Mouse (Mus musculus): ENCODE measurements around the gene Tctn1. TPM values are rescaled to one million over a fixed set of nuclear protein-coding genes. Genes with fewer than 3 reads are reported as not detected.

The Tctn1 gene
- polyA plus RNA-seq, 1 experiment from 2014 or later, result 5.9 TPM

GRCm38 (mm10) chr5:122258027-122258741 lies 6.1 kb downstream of the Tctn1 start:
- H3K36me3 ChIP-seq, result peaks cover 82% of the 10 kb centered on the region
- no peaks in the 10 kb centered on the region for H3K27me3 ChIP-seq (ENCODE audit: low read depth, poor library complexity, severe bottlenecking)
- H3K4me3 ChIP-seq, result no peak overlapping the region
- H3K4me1 ChIP-seq, result peaks cover 28% of the 10 kb centered on the region
- H3K9me3 ChIP-seq (replicated peaks), result no peaks in the 10 kb centered on the region
- no peak overlapping the region for H3K27ac ChIP-seq (replicated peaks)
- no peak for DNase-seq (ENCODE audit: low spot score)
- WGBS, result 84% methylated on average over 6 of the region's 6 CpGs

GRCm38 (mm10) chr5:122251895-122252606 lies 12.2 kb downstream of the Tctn1 start:
- H3K36me3 ChIP-seq, result peaks cover 99% of the 10 kb centered on the region
- H3K27me3 ChIP-seq (ENCODE audit: low read depth, poor library complexity, severe bottlenecking), result no peaks in the 10 kb centered on the region
- WGBS, result 94% methylated on average over 17 of the region's 17 CpGs
- no peaks in the 10 kb centered on the region for H3K4me1 ChIP-seq
- DNase-seq (ENCODE audit: low spot score), result no peak
- H3K4me3 ChIP-seq, result no peak overlapping the region
- H3K9me3 ChIP-seq (replicated peaks), result no peaks in the 10 kb centered on the region
- H3K27ac ChIP-seq (replicated peaks), result no peak overlapping the region

- Histone ChIP-seq H3K4me1 (peaks cover 9% of the 10 kb centered on the region; the same call in 1 of the 2 replicates), H3K36me3 (peaks cover 90% of the 10 kb centered on the region), H3K27ac (replicated peaks) (no peak overlapping the region), H3K4me3 (no peak overlapping the region), H3K9me3 (replicated peaks) (no peaks in the 10 kb centered on the region), H3K27me3 (ENCODE audit: low read depth, poor library complexity, severe bottlenecking) (no peaks in the 10 kb centered on the region)
- no peak for DNase-seq (ENCODE audit: low spot score)
- 93% methylated on average over 4 of the region's 4 CpGs for WGBS
Observed at GRCm38 (mm10) chr5:122249281-122249680, 15.0 kb downstream of the Tctn1 start.

GRCm38 (mm10) chr5:122247934-122248333 lies 16.3 kb downstream of the Tctn1 start:
- Histone ChIP-seq H3K27me3 (ENCODE audit: low read depth, poor library complexity, severe bottlenecking) (no peaks in the 10 kb centered on the region), H3K27ac (replicated peaks) (no peak overlapping the region), H3K4me1 (peaks cover 12% of the 10 kb centered on the region; the same call in 1 of the 2 replicates), H3K9me3 (replicated peaks) (no peaks in the 10 kb centered on the region), H3K36me3 (peaks cover 85% of the 10 kb centered on the region), H3K4me3 (no peak overlapping the region)
- no peak for DNase-seq (ENCODE audit: low spot score)
- 98% methylated on average over 7 of the region's 7 CpGs for WGBS

GRCm38 (mm10) chr5:122247529-122247928 lies 16.7 kb downstream of the Tctn1 start:
- no peaks in the 10 kb centered on the region for H3K9me3 ChIP-seq (replicated peaks)
- WGBS, result 90% methylated on average over 11 of the region's 11 CpGs
- no peaks in the 10 kb centered on the region for H3K27me3 ChIP-seq (ENCODE audit: low read depth, poor library complexity, severe bottlenecking)
- no peak overlapping the region for H3K27ac ChIP-seq (replicated peaks)
- no peak overlapping the region for H3K4me3 ChIP-seq
- H3K36me3 ChIP-seq, result peaks cover 85% of the 10 kb centered on the region
- H3K4me1 ChIP-seq, result peaks cover 12% of the 10 kb centered on the region; the same call in 1 of the 2 replicates
- DNase-seq (ENCODE audit: low spot score), result no peak

- Histone ChIP-seq H3K4me1 (peaks cover 12% of the 10 kb centered on the region; the same call in 1 of the 2 replicates), H3K9me3 (replicated peaks) (no peaks in the 10 kb centered on the region), H3K27ac (replicated peaks) (no peak overlapping the region), H3K36me3 (peaks cover 85% of the 10 kb centered on the region), H3K27me3 (ENCODE audit: low read depth, poor library complexity, severe bottlenecking) (no peaks in the 10 kb centered on the region), H3K4me3 (no peak overlapping the region)
- no peak for DNase-seq (ENCODE audit: low spot score)
- WGBS, result 84% methylated on average over 10 of the region's 10 CpGs
Observed at GRCm38 (mm10) chr5:122246547-122247167, 17.6 kb downstream of the Tctn1 start.

- H3K36me3 ChIP-seq, result peaks cover 85% of the 10 kb centered on the region
- WGBS, result 84% methylated on average over 3 of the region's 3 CpGs
- peaks cover 12% of the 10 kb centered on the region; the same call in 1 of the 2 replicates for H3K4me1 ChIP-seq
- H3K9me3 ChIP-seq (replicated peaks), result no peaks in the 10 kb centered on the region
- no peaks in the 10 kb centered on the region for H3K27me3 ChIP-seq (ENCODE audit: low read depth, poor library complexity, severe bottlenecking)
- no peak overlapping the region; the same call in 1 of the 2 replicates for H3K27ac ChIP-seq (replicated peaks)
- H3K4me3 ChIP-seq, result no peak overlapping the region
- DNase-seq (ENCODE audit: low spot score), result no peak
Observed at GRCm38 (mm10) chr5:122245186-122245585, 19.1 kb downstream of the Tctn1 start.

- no peak overlapping the region for H3K27ac ChIP-seq (replicated peaks)
- H3K27me3 ChIP-seq (ENCODE audit: low read depth, poor library complexity, severe bottlenecking), result no peaks in the 10 kb centered on the region
- no peak overlapping the region for H3K4me3 ChIP-seq
- WGBS, result 92% methylated on average over 17 of the region's 17 CpGs
- DNase-seq (ENCODE audit: low spot score), result no peak
- no peaks in the 10 kb centered on the region for H3K9me3 ChIP-seq (replicated peaks)
- H3K36me3 ChIP-seq, result peaks cover 86% of the 10 kb centered on the region
- H3K4me1 ChIP-seq, result peaks cover 12% of the 10 kb centered on the region; the same call in 1 of the 2 replicates
Observed at GRCm38 (mm10) chr5:122243781-122244523, 20.3 kb downstream of the Tctn1 start.

- no peak overlapping the region for H3K4me3 ChIP-seq
- no peak for DNase-seq (ENCODE audit: low spot score)
- peaks cover 83% of the 10 kb centered on the region for H3K36me3 ChIP-seq
- H3K27me3 ChIP-seq (ENCODE audit: low read depth, poor library complexity, severe bottlenecking), result no peaks in the 10 kb centered on the region
- 87% methylated on average over 6 of the region's 6 CpGs for WGBS
- H3K27ac ChIP-seq (replicated peaks), result no peak overlapping the region
- H3K9me3 ChIP-seq (replicated peaks), result no peaks in the 10 kb centered on the region
- peaks cover 12% of the 10 kb centered on the region; the same call in 1 of the 2 replicates for H3K4me1 ChIP-seq
Observed at GRCm38 (mm10) chr5:122242521-122243123, 21.6 kb downstream of the Tctn1 start.

- Histone ChIP-seq H3K4me1 (peaks cover 12% of the 10 kb centered on the region; the same call in 1 of the 2 replicates), H3K36me3 (peaks cover 71% of the 10 kb centered on the region), H3K4me3 (no peak overlapping the region), H3K27me3 (ENCODE audit: low read depth, poor library complexity, severe bottlenecking) (no peaks in the 10 kb centered on the region), H3K27ac (replicated peaks) (no peak overlapping the region), H3K9me3 (replicated peaks) (no peaks in the 10 kb centered on the region)
- 85% methylated on average over 1 of the region's 1 CpGs for WGBS
- no peak for DNase-seq (ENCODE audit: low spot score)
Observed at GRCm38 (mm10) chr5:122240989-122241388, 23.3 kb downstream of the Tctn1 start.

GRCm38 (mm10) chr5:122240521-122240920 lies 23.7 kb downstream of the Tctn1 start:
- H3K36me3 ChIP-seq, result peaks cover 66% of the 10 kb centered on the region
- H3K27me3 ChIP-seq (ENCODE audit: low read depth, poor library complexity, severe bottlenecking), result no peaks in the 10 kb centered on the region
- no peak overlapping the region for H3K27ac ChIP-seq (replicated peaks)
- 93% methylated on average over 11 of the region's 11 CpGs for WGBS
- no peak for DNase-seq (ENCODE audit: low spot score)
- H3K9me3 ChIP-seq (replicated peaks), result no peaks in the 10 kb centered on the region
- no peak overlapping the region for H3K4me3 ChIP-seq
- H3K4me1 ChIP-seq, result peaks cover 12% of the 10 kb centered on the region; the same call in 1 of the 2 replicates

GRCm38 (mm10) chr5:122239618-122240017 lies 24.6 kb downstream of the Tctn1 start:
- 76% methylated on average over 7 of the region's 7 CpGs for WGBS

More at GRCm38 (mm10) chr5:122239618-122240017, 24.6 kb downstream of the Tctn1 start:
- H3K4me3 ChIP-seq, result no peak overlapping the region
- no peak overlapping the region for H3K27ac ChIP-seq (replicated peaks)
- no peak for DNase-seq (ENCODE audit: low spot score)
- H3K4me1 ChIP-seq, result peaks cover 8% of the 10 kb centered on the region
- no peaks in the 10 kb centered on the region for H3K27me3 ChIP-seq (ENCODE audit: low read depth, poor library complexity, severe bottlenecking)
- H3K36me3 ChIP-seq, result peaks cover 62% of the 10 kb centered on the region
- no peaks in the 10 kb centered on the region for H3K9me3 ChIP-seq (replicated peaks)
